Mouse (Mus musculus) hematopoietic stem cell, adult 5-6 weeks (primary cell): ENCODE data around the gene Pla2g2d. TPM values are rescaled to one million over a fixed set of nuclear protein-coding genes. Genes with fewer than 3 reads are reported as not detected.
A peak's percentile ranks its signal among the peaks of the same experiment; 100 is the strongest.
"Not testable (repeated sequence)": the region's sequence is repeated elsewhere in the genome, so short reads cannot be mapped to it uniquely, and the experiment has no call there.

ENCODE experiments used
- ATAC-seq, 2 experiments: fragments of 125-278 bp in 1 of 2; replicated peaks in 1 of 2; 2 replicates each; pipeline ENCODE4 v1.8.0; 2016 to 2017; ENCODE audit warnings: inconsistent platforms in 2 of 2, mild to moderate bottlenecking in 2 of 2, moderate number of reproducible peaks in 2 of 2, low read depth in 1 of 2, moderate TSS enrichment in 1 of 2; ENCODE audit not compliant: low FRiP score in 2 of 2, poor library complexity in 2 of 2, severe bottlenecking in 2 of 2, insufficient read depth in 1 of 2, low TSS enrichment in 1 of 2
- total RNA-seq: library from RNA; stranded (forward); fragments of 172-1452, 232-1000 nt; gene quantifications from 2 replicates; pipeline ENCODE4 v1.2.3, GENCODE M21; 2017

The Pla2g2d gene
- total RNA-seq, 1 experiment from 2014 or later = not detected

- no peak for ATAC-seq
Observed at GRCm38 (mm10) chr4:138806160-138806559, 30.6 kb downstream of the Pla2g2d start.

DNA sequence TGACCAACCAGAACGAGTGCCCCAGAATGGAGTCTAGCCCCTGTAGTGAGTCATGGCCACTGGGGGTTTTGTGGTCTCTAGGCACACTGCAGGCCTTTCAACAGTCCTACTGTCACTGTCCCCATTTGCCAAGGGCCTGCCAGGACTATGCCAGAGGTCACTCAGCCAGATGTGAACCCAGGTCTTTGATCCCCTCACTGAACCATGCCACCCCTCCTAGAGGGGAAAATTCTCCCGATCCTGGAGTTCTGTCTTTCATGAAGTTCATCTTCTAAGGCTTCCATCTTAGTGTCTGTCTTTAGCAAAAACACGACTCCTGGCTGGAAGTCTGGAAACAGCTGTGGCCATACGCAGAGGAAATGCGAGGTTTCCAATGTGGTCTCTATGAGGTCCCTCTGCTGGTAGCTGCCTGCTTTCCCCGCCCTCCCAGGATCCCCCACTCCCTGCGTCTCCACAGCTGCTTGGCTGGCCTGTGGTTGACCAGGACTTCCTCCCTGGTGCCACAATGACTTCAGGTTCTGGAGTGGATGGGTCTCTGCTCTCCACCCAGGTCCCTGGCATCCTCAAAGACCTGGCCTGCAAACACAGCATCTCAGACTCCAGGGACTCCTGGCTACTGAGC lies 31.5 kb downstream of the Pla2g2d start:
- peak; percentile 79 to 88 for ATAC-seq

GRCm38 (mm10) chr4:138816166-138816565 lies 40.6 kb downstream of the Pla2g2d start:
- no peak for ATAC-seq

GRCm38 (mm10) chr4:138817736-138818135 lies 42.2 kb downstream of the Pla2g2d start:
- ATAC-seq = no peak

GRCm38 (mm10) chr4:138819101-138819500 lies 43.6 kb downstream of the Pla2g2d start:
- no peak for ATAC-seq

- ATAC-seq = no peak
Observed at GRCm38 (mm10) chr4:138821036-138821435, 45.5 kb downstream of the Pla2g2d start.

- not testable (repeated sequence) for ATAC-seq
Observed at GRCm38 (mm10) chr4:138824161-138824560, 48.6 kb downstream of the Pla2g2d start.

DNA sequence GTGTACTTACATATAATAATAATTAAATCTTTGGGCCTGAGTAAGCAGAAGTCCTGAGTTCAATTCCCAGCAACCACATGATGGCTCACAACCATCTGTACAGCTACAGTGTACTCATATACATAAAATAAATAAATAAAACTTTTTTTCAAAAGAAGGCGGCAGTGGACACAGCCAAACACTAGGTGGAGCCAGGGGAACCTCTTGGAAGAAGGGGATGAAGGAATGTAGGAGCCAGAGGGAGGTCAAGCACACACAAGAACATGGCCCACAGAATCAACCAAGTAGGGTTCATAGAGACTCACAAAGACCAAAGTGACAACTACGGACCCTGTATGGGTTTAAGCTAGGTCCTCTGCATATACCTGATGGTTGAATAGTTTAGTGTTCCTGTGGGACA lies 49.1 kb downstream of the Pla2g2d start:
- ATAC-seq = no peak

DNA sequence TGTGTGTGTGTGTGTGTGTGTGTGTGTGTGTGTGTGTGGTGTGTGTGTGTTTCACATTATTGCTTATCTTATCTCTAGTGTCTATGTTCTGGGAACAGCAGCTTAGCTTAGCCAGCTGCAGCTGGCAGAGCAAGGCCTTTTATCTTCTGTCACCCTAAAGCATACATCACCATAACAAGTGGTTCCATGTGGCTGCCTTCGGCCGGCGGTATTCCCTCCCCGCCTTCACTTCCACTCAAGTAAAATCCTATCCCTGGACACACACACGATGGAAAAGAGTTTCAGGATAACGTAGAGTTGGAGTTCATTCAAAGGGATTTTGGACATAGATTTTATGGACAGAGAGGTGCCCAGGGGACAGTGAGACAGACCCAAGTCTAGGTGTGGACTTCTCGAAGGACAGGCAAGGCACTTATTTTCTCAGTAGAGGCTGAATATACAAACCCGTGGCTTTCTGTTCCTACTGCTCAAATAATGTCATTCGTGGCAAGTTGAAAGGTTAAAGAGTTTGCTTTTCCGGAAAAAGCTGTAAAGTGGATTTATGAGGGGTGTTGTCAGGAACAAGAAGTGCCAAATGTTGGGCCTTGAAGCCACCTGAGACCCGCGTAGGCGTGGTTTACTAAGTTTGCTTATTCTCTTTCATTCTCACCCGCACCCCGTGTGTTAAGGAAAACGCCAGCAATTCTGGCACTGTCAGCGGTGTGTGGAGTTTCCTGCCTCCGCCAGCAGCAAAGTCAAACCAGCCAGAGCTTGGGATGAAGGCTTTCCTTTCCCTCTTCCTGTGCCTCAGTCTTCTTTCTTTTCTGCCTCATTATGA lies 50.4 kb downstream of the Pla2g2d start:
- no peak for ATAC-seq

DNA sequence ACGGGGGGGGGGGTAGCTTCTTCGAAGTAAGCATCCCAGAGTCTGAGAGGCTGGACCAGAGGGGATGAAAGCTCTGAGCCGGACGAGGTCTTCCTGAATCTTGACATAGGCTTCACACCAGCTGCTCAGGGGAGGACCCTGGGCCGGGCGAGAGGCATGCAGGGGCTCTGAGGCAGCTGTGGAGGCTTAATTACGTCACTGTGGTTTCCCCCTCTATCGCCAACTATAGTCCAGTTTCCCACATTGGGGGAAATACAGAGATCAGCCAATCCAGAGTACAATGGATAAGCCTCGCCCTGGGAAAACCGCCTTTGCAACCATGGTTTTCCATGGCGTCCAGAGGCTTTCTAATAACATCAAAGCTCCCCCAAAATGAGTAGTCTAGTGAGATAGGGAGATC lies 51.6 kb downstream of the Pla2g2d start:
- peak in 1 of 2 experiments; percentile 29; a peak in 1 of 4 replicates for ATAC-seq

Other genes with a start within 250 kb of the Pla2g2d start
- gene Vwa5b1, start 139.9 kb upstream of the Pla2g2d start, total RNA-seq = not detected in 2 replicates
- gene Pla2g2c, start 50.9 kb upstream of the Pla2g2d start, total RNA-seq = not detected in 2 replicates
- not detected in 2 replicates for gene Ubxn10, start 38.6 kb upstream of the Pla2g2d start, total RNA-seq
- not detected in 2 replicates for gene Pla2g2f, start 18.1 kb upstream of the Pla2g2d start, total RNA-seq
- gene Pla2g5, start 87.7 kb downstream of the Pla2g2d start, total RNA-seq = not detected in 2 replicates
- gene Gm13030, start 98.2 kb downstream of the Pla2g2d start, total RNA-seq = not detected in 2 replicates
- gene Pla2g2e, start 102.2 kb downstream of the Pla2g2d start, total RNA-seq = not detected in 2 replicates
- gene Otud3, start 138.2 kb downstream of the Pla2g2d start, total RNA-seq = 10.4 and 12.3 TPM in 2 replicates
- not detected in 2 replicates for gene Rnf186, start 191.4 kb downstream of the Pla2g2d start, total RNA-seq
- gene Tmco4, start 197.2 kb downstream of the Pla2g2d start, total RNA-seq = 14.0 and 22.8 TPM in 2 replicates